Mouse (Mus musculus) forelimb bud, embryonic 11.5 days (tissue): ENCODE results near the gene Olfr1490.
"Not testable (repeated sequence)": the region's sequence is repeated elsewhere in the genome, so short reads cannot be mapped to it uniquely, and the experiment has no call there.

ENCODE experiments used
- DNase-seq: peaks from one replicate; pipeline ENCODE4 v3.0.0-alpha.2; 2012; ENCODE audit warnings: low read depth, low spot score

Gene Olfr1490

DNA sequence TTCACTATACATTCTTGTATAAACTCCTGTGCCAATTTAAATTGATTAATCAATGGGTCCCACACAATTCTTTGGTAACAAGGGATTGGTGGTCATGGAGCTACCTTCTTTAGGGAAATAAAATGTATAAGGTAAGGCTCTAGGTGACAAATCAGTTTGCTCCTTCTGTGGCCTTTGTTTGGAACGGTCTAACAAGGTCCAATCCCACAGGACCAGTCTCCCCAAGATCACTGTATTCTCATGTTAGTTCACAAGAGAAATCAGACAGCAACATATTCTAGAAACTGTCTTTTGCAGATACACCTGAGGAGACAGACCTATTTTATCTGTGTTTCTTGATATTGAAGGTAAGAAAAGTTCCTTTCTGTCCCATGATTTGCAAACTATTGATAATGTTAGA, at the start of gene Olfr1490:
Gene Olfr1490, plus strand, starts transcription at position 301 of the 400 bp plus-strand sequence.
- no peak for DNase-seq

DNA sequence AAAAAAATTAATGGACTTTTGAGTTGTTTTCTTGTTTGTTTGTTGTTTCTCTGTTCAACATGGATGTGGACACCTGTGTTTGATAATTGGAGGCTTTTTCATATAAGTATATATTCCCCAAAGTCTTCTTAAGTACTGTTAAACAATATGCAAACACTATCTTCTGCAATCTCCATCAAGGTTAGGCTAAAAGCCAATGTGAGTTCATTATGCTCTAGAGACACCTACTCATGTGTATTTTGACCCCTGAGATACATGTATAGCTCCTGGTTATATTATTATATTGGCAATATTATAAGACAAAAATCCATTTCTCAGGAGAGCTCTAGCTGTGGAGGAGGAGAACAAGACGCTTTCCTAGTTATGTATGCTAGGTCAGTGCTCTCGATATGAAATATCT, 33.8 kb upstream of the Olfr1490 start, which contains the start of gene Olfr1487:
Gene Olfr1487, plus strand, starts transcription at position 301 of the 400 bp plus-strand sequence.
- DNase-seq: not testable (repeated sequence)

GRCm38 (mm10) chr19:13631321-13631720, 19.6 kb upstream of the Olfr1490 start, which contains the start of gene Olfr1489:
Olfr1489 (plus strand) TSS chr19:13631621.
- DNase-seq: no peak

DNA sequence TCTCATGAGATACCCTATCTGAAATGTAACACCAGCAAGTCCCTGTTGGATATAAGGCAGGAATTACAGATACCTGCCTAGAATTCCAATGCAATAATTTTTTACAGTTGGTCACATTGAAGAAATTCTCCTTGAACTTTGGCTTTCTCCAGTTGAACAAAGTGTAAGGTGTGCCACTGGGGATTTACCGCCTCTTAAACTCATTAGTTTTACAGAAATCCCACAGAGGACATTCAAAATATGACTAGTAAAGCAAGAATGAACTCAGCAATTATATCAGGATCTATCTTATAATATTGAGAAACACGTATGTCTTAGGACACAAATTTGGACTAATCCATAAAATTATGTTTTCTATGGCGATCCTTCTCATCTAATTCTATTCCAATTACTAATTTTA, 46.1 kb downstream of the Olfr1490 start, which contains the start of gene Olfr1491:
Gene Olfr1491, plus strand, starts transcription at position 301 of the 400 bp plus-strand sequence.
- DNase-seq: no peak
